Mouse (Mus musculus): ENCODE data around the gene Arrb1. TPM values are rescaled to one million over a fixed set of nuclear protein-coding genes. Genes with fewer than 3 reads are reported as not detected.

Gene Arrb1
- polyA plus RNA-seq, 1 experiment from 2014 or later: 7.8 TPM

DNA sequence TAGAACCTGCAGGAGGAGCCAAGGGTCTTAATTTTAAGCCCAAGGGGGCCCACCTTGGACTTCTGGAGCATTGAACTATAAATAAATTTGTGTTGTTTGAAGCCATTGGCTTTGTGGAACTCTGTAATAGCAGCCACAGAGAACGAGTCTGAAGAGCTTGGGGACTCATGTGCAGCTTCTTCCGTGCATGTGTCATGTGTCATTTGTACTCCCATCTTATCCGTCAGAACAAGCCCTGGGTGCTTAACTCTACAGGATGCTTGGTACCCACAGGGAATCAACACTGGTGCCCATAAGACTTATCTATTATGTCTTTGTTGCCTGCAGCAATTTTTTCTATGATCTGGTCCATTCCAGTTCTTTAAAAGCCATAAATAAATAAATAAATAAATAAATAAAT is 43.0 kb downstream of the Arrb1 start:
- DNase-seq (no peak), ATAC-seq (ENCODE audit: insufficient read depth) (no peak)
- H3K9ac ChIP-seq: no peak overlapping the region
- H3K4me2 ChIP-seq: no peak overlapping the region
- TF ChIP-seq CTCF (IDR thresholded peaks at IDR 0.05; ENCODE audit: low read depth): no peak
- H3K9me3 ChIP-seq (ENCODE audit: low read depth, low read length): no peaks in the 10 kb centered on the region
- no peak overlapping the region for H3K27ac ChIP-seq (ENCODE audit: low read depth)
- H3K4me3 ChIP-seq (ENCODE audit: low read depth, low read length): no peak overlapping the region
- no peaks in the 10 kb centered on the region for H3K27me3 ChIP-seq (ENCODE audit: insufficient read depth, low read length)
- WGBS: 60% methylated on average over 3 of the region's 3 CpGs
- H3K4me1 ChIP-seq (ENCODE audit: insufficient read depth): peaks cover 23% of the 10 kb centered on the region; the same call in 1 of the 2 replicates
- no peaks in the 10 kb centered on the region for H3K36me3 ChIP-seq (ENCODE audit: insufficient read depth)

DNA sequence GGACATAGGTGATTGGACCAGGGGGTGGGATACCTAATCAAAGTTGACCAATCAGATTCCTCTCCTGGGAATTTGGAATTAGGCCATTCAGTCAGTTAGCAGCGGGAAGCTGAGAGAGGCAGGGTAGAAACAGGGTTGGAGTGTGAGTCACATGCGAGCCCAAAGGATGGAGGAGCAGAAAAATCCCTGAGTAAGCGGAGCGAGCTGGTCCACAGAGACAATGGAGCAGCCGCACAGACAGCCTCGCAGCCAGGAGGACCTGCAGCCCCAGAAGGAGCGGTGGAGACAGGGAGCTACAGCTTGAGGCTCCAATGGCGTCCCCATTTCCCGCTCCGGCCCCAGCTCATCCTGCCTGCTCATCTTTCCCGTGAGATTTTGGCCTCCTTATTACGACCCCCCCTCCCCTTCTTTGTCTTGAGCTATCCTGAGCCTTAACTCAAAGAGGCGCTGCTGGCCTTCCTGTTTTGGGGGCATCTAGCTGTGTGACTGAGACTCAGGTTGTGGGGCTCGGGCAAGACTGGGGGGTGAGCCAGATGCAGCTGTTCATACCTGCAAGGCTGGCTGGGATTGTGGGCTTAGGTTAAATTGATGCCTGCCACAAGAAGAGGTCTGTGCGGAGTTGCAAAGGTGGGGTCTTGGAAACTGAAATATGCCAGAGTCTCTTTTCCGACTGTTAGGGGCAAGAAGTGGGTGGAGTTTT is 44.4 kb downstream of the Arrb1 start:
- Histone ChIP-seq H3K4me1 (ENCODE audit: insufficient read depth) (peaks cover 23% of the 10 kb centered on the region; the same call in 1 of the 2 replicates), H3K4me3 (ENCODE audit: low read depth, low read length) (no peak overlapping the region), H3K4me2 (peak overlapping the region; percentile 33), H3K27ac (ENCODE audit: low read depth) (no peak overlapping the region), H3K36me3 (ENCODE audit: insufficient read depth) (peaks cover 12% of the 10 kb centered on the region; the same call in 1 of the 2 replicates), H3K9ac (0 out of 2 replicates have a peak overlapping the region, but pooled peaks have one; percentile 9), H3K27me3 (ENCODE audit: insufficient read depth, low read length) (no peaks in the 10 kb centered on the region), H3K9me3 (ENCODE audit: low read depth, low read length) (no peaks in the 10 kb centered on the region)
- DNase-seq (peak; percentile 52), ATAC-seq (ENCODE audit: insufficient read depth) (no peak)
- WGBS: 22% methylated on average over 16 of the region's 16 CpGs
- no peak for TF ChIP-seq CTCF (IDR thresholded peaks at IDR 0.05; ENCODE audit: low read depth)

DNA sequence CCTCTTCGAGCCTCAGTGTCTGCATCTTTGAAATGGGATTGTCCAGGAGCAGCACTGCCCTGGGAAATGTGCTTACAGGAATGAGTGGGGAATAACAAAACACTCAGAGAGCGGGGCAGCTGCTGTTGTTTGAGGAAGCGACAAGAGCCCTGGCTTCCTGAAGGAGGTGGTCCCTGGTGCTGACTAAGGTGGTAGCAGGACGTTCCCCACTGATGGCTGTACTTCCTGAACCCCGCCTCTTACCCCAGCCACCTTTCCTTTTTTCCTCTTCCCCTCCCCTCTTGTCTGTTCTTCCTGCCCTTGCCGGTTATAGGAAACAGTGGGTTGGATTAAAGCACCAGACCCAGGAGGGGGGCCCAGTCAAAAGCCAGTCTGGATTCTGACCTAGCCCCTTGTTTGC is 45.0 kb downstream of the Arrb1 start:
- peak; percentile 40 for DNase-seq
- H3K9ac ChIP-seq: no peak overlapping the region
- no peak overlapping the region for H3K27ac ChIP-seq (ENCODE audit: low read depth)
- H3K27me3 ChIP-seq (ENCODE audit: insufficient read depth, low read length): no peaks in the 10 kb centered on the region
- H3K36me3 ChIP-seq (ENCODE audit: insufficient read depth): peaks cover 16% of the 10 kb centered on the region; the same call in 1 of the 2 replicates
- H3K4me2 ChIP-seq: peak overlapping the region; percentile 33; the same call in 1 of the 2 replicates
- peaks cover 23% of the 10 kb centered on the region; the same call in 1 of the 2 replicates for H3K4me1 ChIP-seq (ENCODE audit: insufficient read depth)
- ATAC-seq (ENCODE audit: insufficient read depth): no peak
- H3K9me3 ChIP-seq (ENCODE audit: low read depth, low read length): no peaks in the 10 kb centered on the region
- WGBS: 48% methylated on average over 6 of the region's 6 CpGs
- no peak overlapping the region for H3K4me3 ChIP-seq (ENCODE audit: low read depth, low read length)
- no peak for TF ChIP-seq CTCF (IDR thresholded peaks at IDR 0.05; ENCODE audit: low read depth)

DNA sequence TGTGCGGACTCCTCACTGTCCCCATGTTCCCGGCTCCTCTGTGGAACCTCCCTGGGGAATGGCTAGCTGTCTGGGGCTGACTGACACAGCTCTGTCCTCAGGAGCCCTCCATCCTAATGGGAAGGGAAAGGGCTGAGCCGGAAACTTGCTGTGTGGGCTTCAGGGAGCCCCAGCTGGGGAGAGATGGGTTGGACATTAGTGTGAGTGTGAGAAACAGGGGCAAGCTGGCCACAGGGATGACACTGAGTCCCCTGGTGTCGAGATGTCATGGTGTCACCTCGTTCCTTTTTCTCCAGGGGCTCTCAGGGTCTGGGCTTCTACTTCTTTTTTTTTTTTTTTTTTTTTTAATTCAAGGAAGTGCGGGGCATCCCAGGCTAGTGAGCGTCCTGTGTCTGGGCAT is 47.0 kb downstream of the Arrb1 start:
- peak; percentile 91 for ATAC-seq (ENCODE audit: insufficient read depth)
- TF ChIP-seq CTCF (IDR thresholded peaks at IDR 0.05; ENCODE audit: low read depth): no peak
- H3K36me3 ChIP-seq (ENCODE audit: insufficient read depth): peaks cover 24% of the 10 kb centered on the region; the same call in 1 of the 2 replicates
- DNase-seq: peak; percentile 93
- 32% methylated on average over 7 of the region's 7 CpGs for WGBS
- H3K4me3 ChIP-seq (ENCODE audit: low read depth, low read length): no peak overlapping the region
- H3K9ac ChIP-seq: no peak overlapping the region
- H3K4me1 ChIP-seq (ENCODE audit: insufficient read depth): peaks cover 23% of the 10 kb centered on the region; the same call in 1 of the 2 replicates
- H3K9me3 ChIP-seq (ENCODE audit: low read depth, low read length): no peaks in the 10 kb centered on the region
- no peaks in the 10 kb centered on the region for H3K27me3 ChIP-seq (ENCODE audit: insufficient read depth, low read length)
- H3K27ac ChIP-seq (ENCODE audit: low read depth): 0 out of 2 replicates have a peak overlapping the region, but pooled peaks have one; percentile 39
- H3K4me2 ChIP-seq: no peak overlapping the region; the same call in 1 of the 2 replicates

DNA sequence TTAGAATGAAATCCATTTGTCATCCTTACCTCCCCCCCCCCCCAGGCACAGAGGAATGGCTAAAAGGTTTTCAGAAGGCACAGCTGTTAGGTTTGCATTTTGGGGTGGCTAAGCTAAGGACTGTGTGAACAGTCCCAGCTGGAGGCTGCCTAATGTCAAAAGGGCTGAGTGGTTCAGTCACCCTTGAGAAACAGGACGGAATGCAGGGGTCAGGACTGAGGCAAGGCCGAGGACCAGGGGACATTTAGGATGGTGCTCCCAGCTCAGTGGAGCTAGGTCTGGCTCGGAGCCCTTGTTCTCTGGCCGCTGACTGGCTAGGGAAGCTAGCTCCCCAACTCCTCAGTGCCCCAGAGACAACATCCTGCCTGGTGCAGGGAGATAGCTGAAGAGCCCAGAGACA is 47.6 kb downstream of the Arrb1 start:
- peak overlapping the region; percentile 26; the same call in 1 of the 2 replicates for H3K27ac ChIP-seq (ENCODE audit: low read depth)
- ATAC-seq (ENCODE audit: insufficient read depth) (peak; percentile 63), DNase-seq (peak; percentile 65)
- H3K4me1 ChIP-seq (ENCODE audit: insufficient read depth): peaks cover 23% of the 10 kb centered on the region; the same call in 1 of the 2 replicates
- TF ChIP-seq CTCF (IDR thresholded peaks at IDR 0.05; ENCODE audit: low read depth): no peak
- H3K9me3 ChIP-seq (ENCODE audit: low read depth, low read length): no peaks in the 10 kb centered on the region
- 37% methylated on average over 4 of the region's 4 CpGs for WGBS
- no peaks in the 10 kb centered on the region for H3K27me3 ChIP-seq (ENCODE audit: insufficient read depth, low read length)
- H3K4me3 ChIP-seq (ENCODE audit: low read depth, low read length): no peak overlapping the region
- H3K9ac ChIP-seq: no peak overlapping the region
- no peak overlapping the region for H3K4me2 ChIP-seq
- peaks cover 27% of the 10 kb centered on the region for H3K36me3 ChIP-seq (ENCODE audit: insufficient read depth)

DNA sequence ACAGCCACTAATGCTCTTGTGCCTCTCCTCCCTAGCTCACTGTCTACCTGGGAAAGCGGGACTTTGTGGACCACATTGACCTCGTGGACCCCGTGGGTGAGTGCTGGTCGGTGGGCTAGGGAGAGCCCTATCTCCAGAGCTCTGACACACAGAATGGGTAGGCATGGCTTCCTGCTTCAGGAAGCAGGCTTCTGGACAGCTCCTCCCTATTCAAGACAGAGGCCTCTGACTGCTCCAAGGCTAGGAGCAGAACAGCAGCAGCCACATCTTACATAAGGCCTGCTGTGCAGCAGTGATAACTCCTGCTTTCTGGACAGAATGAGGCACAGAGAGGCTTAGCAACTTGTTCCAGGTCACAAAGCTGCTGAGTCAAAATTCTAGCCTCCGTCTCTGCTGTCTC is 48.4 kb downstream of the Arrb1 start:
- 82% methylated on average over 5 of the region's 5 CpGs for WGBS
- Histone ChIP-seq H3K9ac (no peak overlapping the region), H3K4me3 (ENCODE audit: low read depth, low read length) (no peak overlapping the region)

DNA sequence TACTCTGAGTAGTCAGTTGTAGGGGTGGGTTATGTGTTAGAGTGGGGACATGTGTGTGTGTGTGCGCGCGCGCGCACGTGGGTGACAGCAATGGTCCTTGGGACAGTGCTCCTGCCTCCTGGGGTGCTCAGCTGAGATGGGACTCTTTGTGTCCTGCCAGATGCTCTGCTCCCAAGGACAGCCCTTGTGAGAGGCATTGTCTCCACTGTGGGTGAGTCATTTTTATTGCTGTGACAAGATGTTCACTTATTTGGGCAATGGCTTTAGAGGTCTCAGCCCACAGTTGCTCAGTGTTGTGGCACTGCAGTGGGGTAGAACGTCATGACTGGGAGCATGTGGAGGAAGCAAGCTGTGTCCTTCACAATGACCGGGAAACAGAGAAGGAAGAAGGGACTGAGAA is 50.7 kb downstream of the Arrb1 start:
- DNase-seq (no peak), ATAC-seq (ENCODE audit: insufficient read depth) (no peak)
- Histone ChIP-seq H3K9ac (no peak overlapping the region), H3K4me2 (no peak overlapping the region), H3K4me1 (ENCODE audit: insufficient read depth) (peaks cover 11% of the 10 kb centered on the region; the same call in 1 of the 2 replicates), H3K9me3 (ENCODE audit: low read depth, low read length) (no peaks in the 10 kb centered on the region), H3K4me3 (ENCODE audit: low read depth, low read length) (no peak overlapping the region), H3K27me3 (ENCODE audit: insufficient read depth, low read length) (no peaks in the 10 kb centered on the region), H3K36me3 (ENCODE audit: insufficient read depth) (peaks cover 45% of the 10 kb centered on the region), H3K27ac (ENCODE audit: low read depth) (no peak overlapping the region)
- TF ChIP-seq CTCF (IDR thresholded peaks at IDR 0.05; ENCODE audit: low read depth): no peak
- WGBS: 85% methylated on average over 8 of the region's 8 CpGs

More for the DNA sequence above, 48.4 kb downstream of the Arrb1 start:
- H3K27ac ChIP-seq (ENCODE audit: low read depth): peak overlapping the region; percentile 26; the same call in 1 of the 2 replicates
- no peak overlapping the region for H3K4me2 ChIP-seq
- no peak for TF ChIP-seq CTCF (IDR thresholded peaks at IDR 0.05; ENCODE audit: low read depth)
- peaks cover 23% of the 10 kb centered on the region; the same call in 1 of the 2 replicates for H3K4me1 ChIP-seq (ENCODE audit: insufficient read depth)
- peak; percentile 63 for DNase-seq
- peaks cover 32% of the 10 kb centered on the region for H3K36me3 ChIP-seq (ENCODE audit: insufficient read depth)
- no peak for ATAC-seq (ENCODE audit: insufficient read depth)
- no peaks in the 10 kb centered on the region for H3K27me3 ChIP-seq (ENCODE audit: insufficient read depth, low read length)
- H3K9me3 ChIP-seq (ENCODE audit: low read depth, low read length): no peaks in the 10 kb centered on the region

All from lung, embryonic 14.5 days (tissue).